Mouse (Mus musculus): ENCODE data around the gene Mme. TPM values are rescaled to one million over a fixed set of nuclear protein-coding genes. Genes with fewer than 3 reads are reported as not detected.

Gene Mme
- not detected for total RNA-seq (2023)

GRCm38 (mm10) chr3:63241099-63241587 is at the start of gene Mme:
Mme (plus strand) TSS chr3:63241537.

Other genes with a start within 250 kb of the Mme start
- not detected for gene Gm34302, start 242.3 kb downstream of the Mme start, total RNA-seq (2023)

All from T-cell, adult 66 days (primary cell).